Mouse (Mus musculus) stomach, embryonic 16.5 days (tissue): ENCODE results near the gene Armh4. TPM values are rescaled to one million over a fixed set of nuclear protein-coding genes. Genes with fewer than 3 reads are reported as not detected.
"Not testable (repeated sequence)": the region's sequence is repeated elsewhere in the genome, so short reads cannot be mapped to it uniquely, and the experiment has no call there.

Experiments used
- ATAC-seq: fragments of 200-750 bp; cut with Nextera tagmentation; 2 replicates; pipeline ENCODE4 v1.8.0; 2017; ENCODE audit warnings: moderate number of reproducible peaks, moderate TSS enrichment; ENCODE audit not compliant: insufficient read depth, low FRiP score
- H3K27ac ChIP-seq: fragments of 300-500 bp; sonication (generic); 2 replicates; pipeline ENCODE4 v1.5.1; 2014; ENCODE audit warnings: low read length
- H3K27me3 ChIP-seq: fragments of 300-500 bp; sonication (generic); 2 replicates; pipeline ENCODE4 v1.6.1; 2014; ENCODE audit warnings: low read length, control low read depth, mixed read lengths; ENCODE audit not compliant: control insufficient read depth, insufficient read depth
- H3K36me3 ChIP-seq: fragments of 300-500 bp; sonication (generic); 2 replicates; pipeline ENCODE4 v1.6.1; 2014; ENCODE audit warnings: low read length; ENCODE audit not compliant: control insufficient read depth, insufficient read depth
- H3K4me1 ChIP-seq: fragments of 300-500 bp; sonication (generic); 2 replicates; pipeline ENCODE4 v1.6.1; 2014; ENCODE audit warnings: low read length, control low read depth, mixed read lengths; ENCODE audit not compliant: control insufficient read depth, insufficient read depth
- H3K4me2 ChIP-seq: fragments of 300-500 bp; sonication (generic); 2 replicates; pipeline ENCODE4 v1.6.1; 2014; ENCODE audit warnings: low read depth, low read length, mixed read lengths
- H3K4me3 ChIP-seq: fragments of 300-500 bp; sonication (generic); replicated peaks from 2 replicates; pipeline ENCODE4 v1.5.1; 2014; ENCODE audit warnings: mild to moderate bottlenecking, low read length
- H3K9ac ChIP-seq: fragments of 300-500 bp; sonication (generic); 2 replicates; pipeline ENCODE4 v1.6.1; 2014; ENCODE audit warnings: low read length
- H3K9me3 ChIP-seq: fragments of 300-500 bp; sonication (generic); replicated peaks from 2 replicates; pipeline ENCODE4 v1.6.1; 2016; ENCODE audit warnings: low read length, control low read depth; ENCODE audit not compliant: control insufficient read depth
- WGBS: fragments of 180-500 bp; shearing (Covaris S2); extraction: QIAGEN DNeasy Blood & Tissue Kit; methylation state at CpG from one replicate; pipeline ENCODE4 v1.1.7; 2014; 5-methylcytosine and 5-hydroxymethylcytosine counted together
- polyA plus RNA-seq: library from polyadenylated mRNA; unstranded; fragments of >200 nt; fragmentation: Nextera tagmentation; extraction: Ambion mirVana; gene quantifications from 2 replicates; pipeline ENCODE4 v1.2.1, GENCODE M21; 2015

The Armh4 gene
- polyA plus RNA-seq, 1 experiment from 2014 or later: 14.9 TPM

- ATAC-seq: no peak
- Histone ChIP-seq H3K4me2 (no peak overlapping the region), H3K27ac (no peak overlapping the region), H3K9ac (no peak overlapping the region), H3K9me3 (no peaks in the 10 kb centered on the region), H3K27me3 (no peaks in the 10 kb centered on the region; the same call in 1 of the 2 replicates), H3K36me3 (no peaks in the 10 kb centered on the region), H3K4me1 (no peaks in the 10 kb centered on the region), H3K4me3 (no peak overlapping the region)
- 51% methylated on average over 4 of the region's 4 CpGs for WGBS
These were observed 7.4 kb upstream of the Armh4 start for GRCm38 (mm10) chr14:49790542-49790941.

GRCm38 (mm10) chr14:49785793-49786192 lies 2.6 kb upstream of the Armh4 start:
- ATAC-seq: no peak

DNA sequence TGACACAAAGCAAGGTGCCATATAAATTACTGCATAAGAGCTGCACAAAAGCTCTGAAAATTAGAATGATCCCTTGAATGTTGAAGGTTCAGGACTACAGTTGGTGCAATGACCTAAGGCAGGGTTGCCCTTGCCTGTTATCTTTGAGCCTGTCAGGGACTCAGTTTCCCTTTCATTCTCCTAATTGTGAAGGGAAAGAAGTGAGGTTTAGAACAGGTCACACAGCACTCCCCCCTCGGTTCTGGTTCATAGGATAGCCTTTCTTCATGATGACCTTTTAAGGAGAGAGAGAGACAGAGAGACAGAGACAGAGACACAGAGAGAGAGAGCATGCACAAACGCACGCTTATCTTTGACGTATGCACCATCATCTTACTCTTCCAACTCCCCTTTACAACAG lies 683 bp upstream of the Armh4 start:
- Histone ChIP-seq H3K9me3 (no peaks in the 10 kb centered on the region), H3K4me2 (peak overlapping the region; percentile 49), H3K4me3 (peak overlapping the region; percentile 60; the same call in 1 of the 2 replicates), H3K36me3 (no peaks in the 10 kb centered on the region), H3K27ac (no peak overlapping the region), H3K27me3 (no peaks in the 10 kb centered on the region; the same call in 1 of the 2 replicates), H3K9ac (no peak overlapping the region), H3K4me1 (peaks cover 5% of the 10 kb centered on the region; the same call in 1 of the 2 replicates)
- no peak for ATAC-seq
- 82% methylated on average over 4 of the region's 4 CpGs for WGBS

More at GRCm38 (mm10) chr14:49785793-49786192, 2.6 kb upstream of the Armh4 start:
- H3K4me1 ChIP-seq: peaks cover 5% of the 10 kb centered on the region; the same call in 1 of the 2 replicates
- H3K27me3 ChIP-seq: no peaks in the 10 kb centered on the region; the same call in 1 of the 2 replicates
- no peaks in the 10 kb centered on the region for H3K36me3 ChIP-seq
- H3K4me2 ChIP-seq: no peak overlapping the region
- no peak overlapping the region for H3K4me3 ChIP-seq
- H3K9me3 ChIP-seq: no peaks in the 10 kb centered on the region
- no peak overlapping the region for H3K27ac ChIP-seq
- 57% methylated on average over 2 of the region's 2 CpGs for WGBS
- H3K9ac ChIP-seq: no peak overlapping the region

GRCm38 (mm10) chr14:49780416-49780815 lies 2.8 kb downstream of the Armh4 start:
- Histone ChIP-seq H3K36me3 (no peaks in the 10 kb centered on the region), H3K4me2 (no peak overlapping the region), H3K27me3 (no peaks in the 10 kb centered on the region), H3K4me3 (no peak overlapping the region), H3K9me3 (no peaks in the 10 kb centered on the region), H3K27ac (no peak overlapping the region), H3K4me1 (peaks cover 5% of the 10 kb centered on the region; the same call in 1 of the 2 replicates), H3K9ac (no peak overlapping the region)
- 61% methylated on average over 4 of the region's 4 CpGs for WGBS
- no peak for ATAC-seq

DNA sequence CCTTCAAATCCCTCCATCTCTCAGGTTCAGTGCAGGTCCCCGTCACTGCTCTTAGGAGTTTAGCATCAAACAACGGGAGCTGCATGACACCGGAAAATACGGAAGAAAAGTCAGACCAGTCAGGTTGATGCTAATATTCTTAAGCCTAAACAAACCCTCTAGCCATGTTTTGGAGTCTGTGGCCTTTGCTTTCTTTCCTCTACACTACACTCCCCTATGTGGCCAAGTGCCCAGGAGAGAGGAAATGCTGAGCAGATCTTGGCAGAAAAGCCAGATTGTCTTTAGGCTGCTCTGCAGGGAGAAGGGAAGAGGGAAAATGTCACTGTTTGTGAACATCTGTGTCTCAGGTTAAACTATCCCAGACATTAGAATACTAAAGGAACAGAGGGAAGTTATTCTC lies 5.6 kb downstream of the Armh4 start:
- H3K4me3 ChIP-seq, H3K9ac ChIP-seq, H3K36me3 ChIP-seq, H3K27ac ChIP-seq, H3K27me3 ChIP-seq, H3K4me2 ChIP-seq, H3K4me1 ChIP-seq, H3K9me3 ChIP-seq, ATAC-seq: not testable (repeated sequence)
- WGBS: 60% methylated on average over 4 of the region's 4 CpGs

DNA sequence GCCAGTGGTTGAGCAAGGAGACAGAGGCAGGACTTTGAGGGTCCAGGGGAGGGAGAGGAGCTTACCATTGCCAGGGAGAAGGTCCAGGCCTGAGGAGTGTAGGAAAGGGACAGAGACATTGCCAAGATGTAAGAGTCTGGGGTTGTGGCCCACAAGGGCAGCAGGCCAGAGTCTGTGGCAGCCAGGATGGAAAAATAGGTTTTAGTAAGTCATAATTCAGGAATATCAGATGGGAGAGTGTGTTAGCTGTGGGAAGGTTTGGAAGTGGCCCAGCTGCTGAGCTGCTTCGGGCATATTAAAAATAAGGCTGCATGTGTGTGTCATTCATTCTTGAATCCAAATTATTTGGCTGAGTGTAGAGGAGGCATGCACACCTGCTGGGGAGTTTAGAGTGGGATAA lies 11.4 kb downstream of the Armh4 start:
- 51% methylated on average over 1 of the region's 1 CpGs for WGBS
- Histone ChIP-seq H3K36me3 (no peaks in the 10 kb centered on the region), H3K9ac (no peak overlapping the region), H3K27me3 (no peaks in the 10 kb centered on the region), H3K4me1 (no peaks in the 10 kb centered on the region), H3K9me3 (no peaks in the 10 kb centered on the region), H3K4me3 (no peak overlapping the region), H3K4me2 (no peak overlapping the region), H3K27ac (no peak overlapping the region)
- no peak for ATAC-seq

DNA sequence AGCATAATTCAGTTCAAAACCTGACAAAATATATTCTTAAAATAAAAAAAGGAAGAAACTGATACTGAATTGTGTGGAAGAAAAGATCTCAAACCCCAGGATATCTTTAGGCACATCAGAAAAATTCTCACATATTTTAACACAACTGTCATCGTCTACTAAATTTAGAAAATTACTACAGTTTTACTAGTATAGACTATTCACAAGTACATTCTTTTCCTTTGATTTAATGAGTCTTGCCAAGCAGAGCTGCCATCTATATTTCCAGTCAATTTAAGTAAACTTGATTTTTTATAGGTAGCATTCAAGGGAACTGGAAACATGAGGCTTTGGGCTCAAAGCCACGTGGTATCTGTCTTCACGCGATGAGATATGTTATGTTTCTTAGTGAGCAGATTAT lies 16.6 kb downstream of the Armh4 start:
- Histone ChIP-seq H3K4me1 (no peaks in the 10 kb centered on the region), H3K27ac (no peak overlapping the region), H3K27me3 (no peaks in the 10 kb centered on the region), H3K4me3 (no peak overlapping the region), H3K36me3 (no peaks in the 10 kb centered on the region), H3K9ac (no peak overlapping the region), H3K9me3 (no peaks in the 10 kb centered on the region), H3K4me2 (no peak overlapping the region)
- 84% methylated on average over 4 of the region's 4 CpGs for WGBS
- ATAC-seq: no peak

DNA sequence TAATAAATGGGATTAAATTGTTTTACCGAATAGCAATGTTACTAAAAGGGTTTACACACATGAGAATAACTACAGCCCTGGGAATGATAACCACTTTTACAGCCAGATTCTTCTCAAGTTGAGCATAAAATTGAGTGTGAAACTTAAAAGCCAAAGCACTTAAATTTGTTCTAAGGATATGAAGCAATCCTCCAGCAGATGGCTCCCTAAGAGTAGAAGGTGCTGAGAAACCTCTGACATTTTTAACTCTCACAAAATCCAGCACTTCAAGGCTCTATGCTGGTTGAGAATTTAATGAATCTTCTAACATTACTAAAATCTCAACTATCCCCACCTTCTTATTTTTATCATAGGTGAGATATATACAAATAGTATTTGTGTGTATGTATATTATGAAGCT lies 27.3 kb downstream of the Armh4 start:
- no peak for ATAC-seq
- no peak overlapping the region for H3K4me3 ChIP-seq
- no peaks in the 10 kb centered on the region for H3K4me1 ChIP-seq
- no peak overlapping the region for H3K4me2 ChIP-seq
- H3K9me3 ChIP-seq: no peaks in the 10 kb centered on the region
- no peak overlapping the region for H3K27ac ChIP-seq
- H3K27me3 ChIP-seq: no peaks in the 10 kb centered on the region
- H3K9ac ChIP-seq: no peak overlapping the region
- H3K36me3 ChIP-seq: no peaks in the 10 kb centered on the region
- WGBS: 83% methylated on average over 1 of the region's 1 CpGs

DNA sequence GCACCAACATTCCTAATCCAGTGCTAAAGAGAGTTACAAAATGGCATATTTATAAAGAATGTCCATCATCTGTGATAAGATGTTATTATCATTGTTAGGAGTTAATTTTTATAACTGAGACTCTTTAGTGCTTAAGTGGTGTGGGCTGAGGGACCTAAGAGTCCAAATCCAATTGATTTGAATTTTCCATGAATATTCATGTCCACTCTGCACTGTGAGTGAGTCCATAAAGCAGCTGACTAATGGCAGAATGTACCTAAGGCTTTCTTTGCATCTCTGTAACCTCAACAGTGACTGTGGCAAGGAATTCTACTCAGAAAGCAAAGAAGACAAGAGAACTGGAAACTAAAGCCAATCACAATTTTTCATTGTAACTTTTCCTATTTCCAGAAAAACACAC lies 30.6 kb downstream of the Armh4 start:
- no peaks in the 10 kb centered on the region for H3K9me3 ChIP-seq
- H3K4me3 ChIP-seq: no peak overlapping the region
- no peaks in the 10 kb centered on the region for H3K36me3 ChIP-seq
- H3K27me3 ChIP-seq: no peaks in the 10 kb centered on the region
- H3K4me2 ChIP-seq: no peak overlapping the region
- no peak overlapping the region for H3K9ac ChIP-seq
- H3K27ac ChIP-seq: no peak overlapping the region
- H3K4me1 ChIP-seq: no peaks in the 10 kb centered on the region
- no peak for ATAC-seq

GRCm38 (mm10) chr14:49745874-49746273 lies 37.3 kb downstream of the Armh4 start:
- ATAC-seq: no peak
- H3K4me2 ChIP-seq: no peak overlapping the region
- no peaks in the 10 kb centered on the region for H3K27me3 ChIP-seq
- no peaks in the 10 kb centered on the region for H3K36me3 ChIP-seq
- H3K27ac ChIP-seq: no peak overlapping the region
- no peaks in the 10 kb centered on the region for H3K9me3 ChIP-seq
- H3K4me1 ChIP-seq: no peaks in the 10 kb centered on the region
- H3K9ac ChIP-seq: no peak overlapping the region
- H3K4me3 ChIP-seq: no peak overlapping the region
- 90% methylated on average over 1 of the region's 1 CpGs for WGBS
